Mouse (Mus musculus): ENCODE results near the gene Zdhhc17.

Zdhhc17 gene

GRCm38 (mm10) chr10:110951112-110951511, 58.8 kb downstream of the Zdhhc17 start:
- DNase-seq = no peak

DNA sequence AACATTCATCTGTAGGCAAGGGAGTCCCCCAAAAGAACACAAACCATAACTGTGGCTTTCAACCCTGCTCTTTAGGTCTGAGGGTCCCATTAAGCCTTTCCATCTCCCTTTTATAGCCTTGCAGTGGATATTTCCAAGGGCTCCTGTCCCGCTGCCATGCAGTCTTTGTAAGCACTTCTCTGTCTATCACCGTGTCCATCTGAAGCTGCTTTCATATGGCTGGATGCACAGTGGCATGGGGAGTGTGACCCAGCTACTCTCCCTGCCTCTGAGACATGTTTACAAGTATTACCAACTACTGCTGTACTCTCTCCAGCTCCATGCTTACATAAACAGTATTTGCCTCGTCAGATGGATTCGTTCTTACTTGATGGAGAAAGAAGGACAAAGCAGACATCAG, 62.4 kb downstream of the Zdhhc17 start:
- no peak for DNase-seq

DNA sequence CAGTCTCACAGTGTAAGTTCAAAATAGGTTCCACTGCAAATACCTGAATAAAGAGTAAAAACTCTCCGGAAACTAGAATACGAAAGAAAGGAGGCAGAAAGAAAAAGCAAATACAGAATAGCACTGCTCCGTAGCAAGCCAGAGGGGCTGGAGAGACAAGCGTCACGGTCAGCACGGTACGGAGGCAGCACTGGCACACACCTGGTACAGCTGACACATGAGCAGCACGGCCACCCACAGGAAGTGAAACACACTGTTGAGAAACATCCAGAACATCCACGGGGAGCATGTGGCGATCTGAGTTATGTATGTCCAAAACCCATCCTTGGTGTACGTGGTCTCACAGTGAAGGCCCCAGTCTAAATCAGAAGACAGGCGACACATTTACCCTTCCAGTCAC, 64.0 kb downstream of the Zdhhc17 start:
- DNase-seq = no peak

DNA sequence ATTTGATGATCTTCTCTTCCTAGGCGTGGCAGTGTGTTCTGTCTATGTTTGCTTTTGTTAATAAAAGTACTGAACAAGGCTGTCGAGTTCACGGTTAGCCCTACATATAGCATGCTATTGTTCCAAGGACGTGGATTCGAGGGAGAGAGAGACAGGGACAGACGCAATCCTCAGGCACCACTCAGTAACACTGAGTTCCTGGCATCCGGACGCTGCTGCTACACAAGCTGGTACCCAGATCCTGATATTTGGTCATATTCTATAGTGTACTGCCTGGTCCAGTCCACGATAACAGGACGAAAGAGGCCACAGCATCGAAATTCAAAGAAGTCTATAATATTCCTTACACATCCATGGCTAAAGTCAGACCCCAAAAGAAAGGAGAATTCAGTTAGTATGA, 65.8 kb downstream of the Zdhhc17 start:
- no peak for DNase-seq

DNA sequence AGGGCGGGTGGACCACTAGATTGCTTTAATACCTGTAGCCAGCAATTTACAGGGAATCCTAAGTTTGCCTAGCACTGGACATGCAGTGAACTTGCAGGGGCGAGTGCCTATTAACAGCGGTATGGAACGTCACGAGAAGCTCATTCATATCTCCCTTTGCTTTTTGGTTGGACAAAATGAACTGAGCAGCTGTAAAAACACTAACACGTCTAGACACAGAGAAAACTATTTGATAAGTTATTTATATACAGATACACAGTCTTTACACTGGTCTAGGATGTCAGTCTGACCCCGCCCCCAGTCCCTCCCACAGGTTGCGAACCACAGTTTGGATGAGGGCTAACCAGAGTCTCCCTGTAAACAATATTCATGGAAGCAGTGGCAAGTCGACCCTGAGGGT, 67.1 kb downstream of the Zdhhc17 start:
- DNase-seq = no peak

- DNase-seq = no peak
These were observed 68.0 kb downstream of the Zdhhc17 start for GRCm38 (mm10) chr10:110941968-110942367.

DNA sequence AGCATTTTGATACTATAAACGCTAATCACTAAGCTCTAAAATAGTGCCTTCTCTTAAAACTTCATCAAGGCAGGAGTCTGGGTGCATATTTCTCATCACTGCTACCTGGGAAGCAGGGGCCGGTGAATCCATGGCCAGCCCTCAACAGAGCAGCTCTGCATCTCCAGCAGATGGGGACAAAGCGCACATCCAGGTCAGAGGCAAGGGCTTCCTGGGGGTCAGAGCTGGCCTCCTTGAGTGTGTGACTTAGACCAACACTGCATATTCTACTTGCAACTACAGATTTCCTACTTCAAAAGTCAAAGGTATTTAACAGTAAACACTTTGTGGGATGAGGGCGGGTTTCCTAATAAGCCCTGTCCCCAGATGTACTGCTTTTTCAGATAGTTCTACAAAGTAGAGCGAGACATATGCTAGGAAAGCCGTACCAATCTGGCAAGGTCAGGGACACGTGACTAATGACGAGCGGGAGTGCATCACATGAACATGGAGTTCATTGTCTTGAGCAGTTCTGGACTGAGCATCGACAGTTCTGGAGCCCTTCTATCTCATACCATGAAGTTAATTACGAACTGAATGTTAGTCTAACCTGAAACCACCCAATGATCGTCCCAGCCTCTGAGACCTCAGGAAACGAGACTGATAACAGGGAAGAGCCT, 69.1 kb downstream of the Zdhhc17 start:
- DNase-seq = no peak

GRCm38 (mm10) chr10:110939717-110940116, 70.2 kb downstream of the Zdhhc17 start:
- DNase-seq = no peak

DNA sequence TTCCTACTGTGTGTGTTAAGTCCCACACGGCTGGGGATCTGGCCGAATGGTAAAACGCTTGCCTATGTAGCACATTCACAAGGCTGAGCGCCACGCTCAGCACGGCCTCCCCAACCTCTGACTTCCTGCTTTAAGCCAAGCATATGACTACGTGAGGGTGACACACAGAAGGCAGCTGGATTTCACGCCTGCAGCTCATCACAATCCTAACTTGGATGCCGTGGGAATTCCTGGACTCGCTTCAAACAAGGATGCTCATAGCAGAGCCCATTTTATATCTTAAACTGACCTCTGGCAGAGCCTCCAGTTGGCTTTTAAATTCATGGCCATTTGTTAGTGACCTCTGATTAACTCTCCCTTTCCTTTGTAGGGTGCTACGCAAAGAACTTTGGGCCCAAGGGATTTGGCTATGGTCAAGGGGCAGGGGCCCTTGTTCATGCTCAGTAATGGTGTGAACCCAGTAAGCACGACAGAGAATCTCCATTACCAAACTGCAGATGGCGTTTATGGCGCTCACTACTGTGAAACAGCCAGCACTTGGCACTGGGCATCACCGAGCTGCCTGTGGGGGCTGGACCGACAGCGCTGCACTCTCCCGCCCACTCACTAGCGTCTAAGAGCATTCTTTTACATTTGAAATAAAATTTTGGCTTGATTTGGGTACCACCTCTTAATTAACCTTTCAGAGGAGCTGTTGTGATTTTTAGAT, 70.9 kb downstream of the Zdhhc17 start:
- DNase-seq = peak; percentile 64

- DNase-seq = no peak
These were observed 71.6 kb downstream of the Zdhhc17 start for GRCm38 (mm10) chr10:110938361-110938760.

- no peak for DNase-seq
These were observed 74.3 kb downstream of the Zdhhc17 start for GRCm38 (mm10) chr10:110935669-110936068.

- DNase-seq = no peak
These were observed 74.9 kb downstream of the Zdhhc17 start for GRCm38 (mm10) chr10:110935081-110935480.

DNA sequence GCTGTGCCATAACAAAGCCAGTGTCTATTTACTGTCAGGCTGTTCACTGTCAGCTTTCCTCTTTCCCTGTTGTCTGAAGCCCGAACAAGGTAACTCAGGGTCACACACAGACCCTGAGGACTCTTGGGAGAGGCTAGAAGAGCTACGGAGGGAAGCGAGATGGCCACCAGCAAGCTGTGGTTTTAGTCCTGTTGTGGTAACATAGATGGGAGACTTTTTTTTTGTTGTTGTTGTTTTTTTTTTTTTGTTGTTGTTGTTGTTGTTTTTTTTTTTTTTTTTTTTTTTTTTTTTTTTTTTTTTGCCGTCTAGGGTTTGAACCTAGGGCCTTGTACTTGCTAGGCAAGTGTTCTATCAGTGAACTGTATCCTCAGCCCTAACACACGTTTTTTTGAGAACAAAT, 76.4 kb downstream of the Zdhhc17 start:
- DNase-seq = no peak

DNA sequence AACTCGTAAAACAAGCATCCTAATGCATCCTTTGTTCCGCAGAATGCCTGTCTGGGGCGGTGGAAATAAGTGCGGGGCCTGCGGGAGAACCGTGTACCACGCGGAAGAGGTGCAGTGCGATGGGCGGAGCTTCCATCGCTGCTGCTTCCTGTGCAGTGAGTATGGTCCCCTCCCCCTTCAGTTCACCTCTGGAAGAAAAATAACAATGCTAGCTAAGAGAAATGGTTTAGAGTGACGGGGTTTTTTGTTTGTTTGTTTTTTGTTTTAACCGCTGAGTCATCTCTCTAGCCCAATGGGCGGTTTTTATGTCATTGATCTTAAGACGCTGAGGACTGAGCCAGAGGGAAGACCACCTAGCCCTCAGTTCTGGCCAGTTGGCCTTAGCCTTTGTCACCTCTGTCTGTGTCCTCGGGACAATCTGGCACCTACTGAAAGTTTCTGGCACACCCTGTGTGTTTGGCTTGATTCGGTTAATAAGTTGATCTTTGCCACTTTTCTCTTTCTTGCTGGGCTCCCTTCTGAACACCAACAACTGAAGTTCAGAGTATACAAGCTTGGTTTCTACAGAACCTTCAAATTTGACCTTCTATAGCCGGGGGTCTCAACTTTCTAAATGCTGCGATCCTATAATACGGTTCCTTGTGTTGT, 77.9 kb downstream of the Zdhhc17 start:
- no peak for DNase-seq

DNA sequence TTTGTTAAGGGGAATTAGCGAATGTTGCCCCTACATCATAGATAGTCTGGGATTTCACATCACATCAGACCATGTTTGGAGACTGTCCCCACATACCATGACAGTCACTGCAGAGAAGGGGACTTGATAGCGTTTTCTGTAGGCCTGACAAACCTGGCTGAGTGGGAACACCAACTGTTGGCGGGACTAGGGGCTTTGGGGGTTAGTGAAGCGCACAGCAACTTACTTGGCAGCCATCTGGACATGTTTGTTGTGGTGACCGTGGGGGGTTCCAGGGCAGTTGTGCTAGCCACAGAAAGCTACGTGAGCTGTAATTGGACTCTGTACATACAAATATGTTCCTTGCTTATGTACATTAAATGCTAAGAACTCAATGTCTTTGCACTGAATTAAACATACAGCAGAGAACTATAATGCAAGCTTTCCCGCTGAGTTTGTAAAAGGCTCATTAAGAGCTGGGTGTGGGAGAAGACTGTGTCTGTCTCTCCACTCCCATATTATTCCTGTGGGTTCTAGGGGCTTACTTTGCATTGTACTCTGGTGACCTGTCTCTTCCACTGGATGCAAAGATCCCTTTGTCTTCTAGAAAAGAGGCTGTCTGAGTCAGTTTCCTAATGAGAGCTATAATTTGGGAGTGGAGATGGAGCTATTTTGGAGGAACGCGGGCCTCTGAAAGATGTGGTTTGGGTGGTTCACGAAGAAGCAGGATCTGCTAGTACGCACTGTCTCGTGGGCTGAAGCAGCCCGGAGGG, 78.6 kb downstream of the Zdhhc17 start:
- DNase-seq = no peak

- no peak for DNase-seq
These were observed 80.2 kb downstream of the Zdhhc17 start for GRCm38 (mm10) chr10:110929756-110930155.

GRCm38 (mm10) chr10:110927491-110927890, 82.4 kb downstream of the Zdhhc17 start:
- DNase-seq = no peak

GRCm38 (mm10) chr10:110922612-110923011, 87.3 kb downstream of the Zdhhc17 start:
- DNase-seq = no peak

- DNase-seq = no peak
These were observed 88.0 kb downstream of the Zdhhc17 start for GRCm38 (mm10) chr10:110921890-110922289.

DNA sequence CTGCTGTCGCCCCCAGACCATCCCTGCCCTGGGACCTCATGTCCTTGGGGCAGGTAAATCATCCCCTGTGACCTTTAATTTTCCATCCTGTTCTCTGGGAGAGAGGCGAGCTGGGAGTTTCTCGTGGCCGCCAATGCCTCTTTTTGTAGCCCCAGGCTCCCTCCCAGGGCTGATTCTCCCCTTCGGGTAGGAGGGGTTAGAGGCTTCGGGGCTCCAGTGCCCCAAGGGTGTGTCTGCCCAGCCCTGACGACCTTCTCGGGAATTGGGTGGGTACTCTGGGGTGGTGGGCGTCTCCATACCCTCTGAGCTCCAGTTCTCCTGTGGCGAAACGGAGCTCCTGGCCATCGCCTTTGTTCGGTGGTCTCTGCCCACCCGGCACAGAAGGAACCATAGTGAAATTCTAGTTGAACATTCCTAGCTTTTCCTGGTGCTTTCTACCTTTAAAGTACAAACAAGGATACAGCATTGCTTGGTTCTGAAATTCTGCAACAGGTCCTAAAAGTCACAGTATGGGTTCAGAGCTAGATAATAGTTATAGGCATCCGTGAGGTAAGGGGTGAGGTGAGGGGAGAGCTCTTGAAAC, 89.5 kb downstream of the Zdhhc17 start:
- no peak for DNase-seq

- peak; percentile 71 for DNase-seq
These were observed 90.2 kb downstream of the Zdhhc17 start, which contains the start of gene Csrp2 for GRCm38 (mm10) chr10:110919531-110920343. TSS of gene Csrp2 (plus strand) at chr10:110919789.

Measured in cerebellum, adult 8-10 months (tissue).